Mouse (Mus musculus): ENCODE results near the gene Timm23. TPM values are rescaled to one million over a fixed set of nuclear protein-coding genes. Genes with fewer than 3 reads are reported as not detected.
A peak's percentile ranks its signal among the peaks of the same experiment; 100 is the strongest.

The Timm23 gene
- total RNA-seq, 2 experiments from 2014 or later, result 35.0 to 50.3 TPM

DNA sequence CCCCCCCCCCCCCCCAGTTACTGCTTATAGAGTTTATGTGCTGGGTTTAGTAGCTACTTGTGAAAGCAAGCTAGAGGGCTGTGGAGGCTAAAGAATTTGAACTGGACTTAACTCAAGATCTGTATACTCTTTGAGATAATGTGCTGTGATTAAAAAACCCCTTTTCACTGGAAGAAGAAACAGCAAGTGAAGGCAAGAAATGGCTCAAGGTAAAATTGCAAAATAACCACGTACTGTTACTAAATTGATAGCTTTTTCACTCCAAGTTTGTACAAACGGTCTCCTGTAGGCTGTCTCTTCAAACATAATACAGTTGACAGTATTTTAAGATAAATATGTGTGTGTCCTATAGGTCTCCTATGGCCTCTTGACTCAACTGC, 35.6 kb downstream of the Timm23 start:
- no peak for ATAC-seq (replicated peaks; ENCODE audit: low FRiP score, poor library complexity, severe bottlenecking)

DNA sequence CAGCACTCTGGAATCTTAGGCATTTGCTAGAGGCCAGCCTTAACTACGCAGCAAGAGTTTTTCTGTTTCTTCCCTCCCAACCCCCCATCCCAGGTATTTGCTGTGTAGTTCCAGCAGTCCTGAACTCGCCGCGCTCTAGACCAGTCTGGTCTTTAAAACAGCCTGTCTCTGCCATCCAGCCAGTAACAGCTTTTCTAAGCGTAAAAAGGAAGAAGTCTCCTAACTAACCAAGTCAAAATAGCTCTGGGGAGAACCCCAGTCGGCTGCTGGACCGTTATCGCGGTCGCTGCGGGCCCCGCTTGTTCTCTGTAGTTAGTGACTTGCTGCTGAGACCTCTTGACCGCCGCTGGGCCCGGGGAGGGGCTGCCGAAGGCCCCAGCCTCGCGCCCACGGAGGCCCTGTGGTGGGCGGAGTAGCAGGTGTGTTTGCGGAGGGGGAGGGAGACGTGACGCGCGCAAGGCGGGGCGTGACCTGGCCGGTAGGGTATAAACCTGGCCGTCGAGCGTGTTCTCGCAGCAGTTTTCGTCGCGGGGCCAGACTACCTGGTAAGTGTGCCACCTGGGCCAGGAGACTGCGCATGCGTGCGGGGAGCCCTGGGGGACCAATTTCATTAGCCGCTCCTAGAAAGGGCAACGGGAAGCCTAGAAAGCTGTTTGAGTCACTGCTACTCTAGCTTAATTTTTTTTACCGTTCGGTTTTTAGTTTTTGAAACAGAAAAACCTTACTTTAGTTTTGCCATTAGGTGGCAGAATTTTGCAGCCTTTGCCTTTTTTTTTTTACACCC, 36.2 kb downstream of the Timm23 start:
- ATAC-seq (replicated peaks; ENCODE audit: low FRiP score, poor library complexity, severe bottlenecking), result peak; percentile 73

DNA sequence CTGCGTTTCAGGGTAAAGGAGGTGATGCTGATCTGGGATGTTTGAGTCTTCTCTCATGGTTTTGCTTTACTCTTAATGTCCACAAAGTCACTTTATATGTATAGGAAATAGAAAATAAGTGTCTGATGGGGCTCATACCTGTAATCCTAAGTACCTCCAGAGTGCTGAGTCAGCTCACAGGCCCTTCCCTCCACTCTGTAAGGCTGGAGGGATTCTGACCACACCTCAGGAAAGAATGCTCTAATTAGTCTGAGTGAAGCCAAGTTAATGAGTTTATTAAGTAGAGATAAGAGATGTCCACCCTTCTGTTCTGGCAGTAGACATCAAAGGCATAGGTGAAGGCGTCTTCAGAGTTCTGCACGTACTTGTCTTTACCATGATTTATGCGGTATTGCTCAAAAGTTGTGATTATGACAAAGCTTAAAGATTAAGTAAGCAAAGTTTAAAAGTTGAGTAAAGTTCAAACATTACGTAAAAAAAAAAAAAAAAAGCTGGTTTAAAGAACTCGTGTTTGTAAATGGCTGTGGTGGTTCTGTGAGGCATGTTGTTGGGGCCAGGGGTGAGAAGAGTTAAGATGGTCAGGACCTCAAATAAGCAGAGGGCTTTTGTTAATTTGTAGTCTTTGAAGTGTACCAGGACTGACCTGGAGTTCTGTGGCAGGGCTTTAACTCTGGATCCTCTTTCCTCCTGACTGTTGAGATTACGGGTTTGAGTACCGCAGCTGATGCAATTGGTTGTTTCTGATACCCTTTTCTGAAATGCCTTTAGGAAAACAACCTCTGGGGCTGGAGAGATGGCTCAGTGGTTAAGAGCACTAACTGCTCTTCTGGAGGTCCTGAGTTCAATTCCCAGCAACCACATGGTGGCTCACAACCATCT, 37.3 kb downstream of the Timm23 start:
- no peak for ATAC-seq (replicated peaks; ENCODE audit: low FRiP score, poor library complexity, severe bottlenecking)

- no peak for ATAC-seq (replicated peaks; ENCODE audit: low FRiP score, poor library complexity, severe bottlenecking)
Observed at GRCm38 (mm10) chr14:32163203-32163888, 38.4 kb downstream of the Timm23 start.

DNA sequence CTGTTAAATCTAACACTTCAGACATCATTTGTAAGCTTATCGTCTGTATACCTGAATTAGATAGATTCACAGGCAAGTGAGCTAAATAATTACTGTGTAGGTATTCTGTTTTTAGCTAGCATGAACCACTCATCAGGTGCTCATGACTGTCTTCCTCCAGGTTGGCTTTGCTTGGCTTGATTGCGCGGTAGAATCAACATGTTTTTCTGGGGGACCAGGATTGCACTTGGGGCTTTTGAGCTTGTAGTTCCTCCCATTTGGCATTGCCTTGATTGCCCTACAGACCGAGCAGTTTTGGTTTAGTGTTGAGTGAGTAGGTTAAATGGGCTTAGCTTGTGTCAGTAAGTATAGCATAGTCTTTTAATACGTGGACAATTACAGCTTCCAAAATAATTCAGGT, 39.5 kb downstream of the Timm23 start:
- ATAC-seq (replicated peaks; ENCODE audit: low FRiP score, poor library complexity, severe bottlenecking), result no peak

DNA sequence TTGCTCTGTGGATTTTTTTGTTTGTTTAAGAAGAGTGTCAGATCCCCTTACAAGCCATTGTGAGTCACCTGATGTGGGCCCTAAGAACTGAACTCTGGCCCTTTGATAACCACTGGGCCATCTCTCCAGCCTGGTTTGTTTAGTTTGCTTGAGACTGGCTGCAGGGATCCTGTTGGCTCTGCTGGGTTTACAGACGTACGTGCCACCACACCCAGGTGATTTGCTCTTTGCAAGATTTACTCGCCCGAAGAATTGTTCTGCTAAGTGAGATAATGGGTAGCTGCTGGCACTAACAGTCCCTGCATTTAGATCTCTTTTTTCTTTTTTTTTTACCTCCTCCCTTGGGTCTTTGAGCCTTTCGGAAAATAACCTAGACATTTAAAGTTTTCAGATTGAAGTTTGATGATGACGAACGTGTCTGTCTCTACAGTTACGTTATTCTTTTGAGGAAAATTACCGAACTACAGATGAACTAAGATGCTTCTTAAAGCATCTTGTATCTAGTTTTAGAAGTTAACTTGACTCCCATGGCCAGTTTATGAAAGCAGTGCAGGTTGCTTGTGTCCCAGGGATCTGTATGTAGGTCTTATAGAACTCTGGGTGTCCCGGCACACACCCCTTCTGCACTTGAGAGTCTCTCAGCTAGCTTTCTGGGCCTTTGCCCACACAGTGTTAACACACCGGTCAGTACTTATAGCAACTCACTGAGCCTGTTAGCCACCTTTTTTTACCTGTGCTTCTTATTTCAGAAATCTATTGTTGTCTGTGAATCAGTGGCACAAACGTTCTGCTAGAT, 40.4 kb downstream of the Timm23 start:
- ATAC-seq (replicated peaks; ENCODE audit: low FRiP score, poor library complexity, severe bottlenecking), result peak; percentile 17; the same call in 1 of the 2 replicates

GRCm38 (mm10) chr14:32160563-32160962, 41.1 kb downstream of the Timm23 start:
- peak; percentile 3; the same call in 1 of the 2 replicates for ATAC-seq (replicated peaks; ENCODE audit: low FRiP score, poor library complexity, severe bottlenecking)

GRCm38 (mm10) chr14:32159690-32160246, 41.9 kb downstream of the Timm23 start, which contains the start of gene Ncoa4:
Gene Ncoa4, plus strand, starts transcription at chr14:32159865.
- peak; percentile 89 for ATAC-seq (replicated peaks; ENCODE audit: low FRiP score, poor library complexity, severe bottlenecking)

- ATAC-seq (replicated peaks; ENCODE audit: low FRiP score, poor library complexity, severe bottlenecking), result no peak
Observed at GRCm38 (mm10) chr14:32159150-32159670, 42.5 kb downstream of the Timm23 start.

- ATAC-seq (replicated peaks; ENCODE audit: low FRiP score, poor library complexity, severe bottlenecking), result no peak
Observed at GRCm38 (mm10) chr14:32154758-32155157, 46.9 kb downstream of the Timm23 start.

DNA sequence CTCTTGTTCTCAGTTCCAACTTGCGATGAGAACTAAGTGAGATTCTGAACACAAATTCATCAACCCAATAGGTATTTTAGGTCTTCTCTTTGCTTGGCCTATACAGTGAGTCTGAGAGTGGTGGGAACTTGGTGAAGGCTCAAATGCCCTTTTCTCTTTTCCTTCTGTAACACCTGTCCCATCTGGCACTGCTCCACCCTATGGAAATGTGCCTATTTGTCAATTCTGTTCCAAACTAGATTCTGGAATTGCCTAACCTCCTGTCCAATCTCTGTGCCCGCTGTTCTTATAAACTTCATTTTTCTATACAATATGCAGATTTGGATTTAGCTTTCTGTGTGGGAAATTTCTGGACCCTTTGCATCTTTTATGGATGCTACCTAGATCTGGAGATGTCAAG, 48.5 kb downstream of the Timm23 start:
- no peak for ATAC-seq (replicated peaks; ENCODE audit: low FRiP score, poor library complexity, severe bottlenecking)

DNA sequence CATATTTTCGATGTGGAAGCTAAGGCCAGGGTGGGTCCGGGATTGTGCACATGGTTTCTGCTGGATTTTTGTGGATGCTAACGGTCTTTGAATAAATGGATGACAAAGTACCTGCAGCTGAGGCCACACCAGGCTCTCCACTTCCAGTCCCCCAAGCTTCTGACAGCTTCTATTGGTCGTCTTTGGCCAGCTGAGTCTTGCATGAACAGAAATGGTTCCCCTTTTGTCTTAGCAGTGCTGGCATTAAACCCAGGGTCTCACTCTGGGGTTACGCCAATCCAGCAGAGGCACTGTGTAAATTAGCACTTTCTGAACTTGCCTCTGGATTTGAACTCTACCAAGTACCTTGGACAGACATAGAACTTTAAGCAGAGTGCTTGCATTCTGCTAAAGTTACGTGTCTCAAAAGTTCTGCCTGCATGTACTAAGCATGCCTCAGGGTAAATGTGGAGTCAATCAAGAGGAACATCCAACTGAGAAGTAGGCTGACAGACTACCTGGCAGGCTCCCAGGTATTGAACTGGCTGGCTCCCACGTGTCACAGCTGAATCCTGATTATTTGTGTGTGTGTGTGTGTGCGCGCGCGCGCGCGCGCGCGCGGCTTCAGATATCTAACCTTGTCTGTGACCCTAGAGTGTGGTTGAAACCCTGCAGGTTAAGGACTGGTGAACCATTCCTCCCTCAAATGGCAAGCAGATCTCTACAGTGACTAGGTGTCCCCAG, 49.3 kb downstream of the Timm23 start:
- no peak for ATAC-seq (replicated peaks; ENCODE audit: low FRiP score, poor library complexity, severe bottlenecking)

- no peak for ATAC-seq (replicated peaks; ENCODE audit: low FRiP score, poor library complexity, severe bottlenecking)
Observed at GRCm38 (mm10) chr14:32150872-32151271, 50.8 kb downstream of the Timm23 start.

DNA sequence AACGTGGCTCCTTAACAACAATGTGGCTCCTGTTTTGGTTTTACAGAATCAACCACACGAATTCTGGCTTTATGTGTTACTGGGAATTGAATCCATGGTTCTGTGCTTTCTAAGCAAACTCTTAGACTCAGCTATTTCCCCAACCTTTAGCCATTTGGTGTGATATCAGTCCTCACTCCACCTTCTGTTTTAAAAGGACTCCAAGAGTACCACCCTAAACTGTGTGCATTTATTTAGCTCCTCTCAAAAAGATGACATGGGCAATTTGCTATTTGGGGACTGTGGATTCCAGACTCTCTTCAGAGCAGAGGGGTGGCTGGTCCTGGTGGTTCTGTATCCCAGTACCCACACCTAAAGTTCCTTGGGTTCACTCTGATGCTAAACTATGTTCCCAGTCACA, 55.1 kb downstream of the Timm23 start:
- ATAC-seq (replicated peaks; ENCODE audit: low FRiP score, poor library complexity, severe bottlenecking), result peak; percentile 49

GRCm38 (mm10) chr14:32145809-32146511, 55.7 kb downstream of the Timm23 start:
- ATAC-seq (replicated peaks; ENCODE audit: low FRiP score, poor library complexity, severe bottlenecking), result peak; percentile 93

DNA sequence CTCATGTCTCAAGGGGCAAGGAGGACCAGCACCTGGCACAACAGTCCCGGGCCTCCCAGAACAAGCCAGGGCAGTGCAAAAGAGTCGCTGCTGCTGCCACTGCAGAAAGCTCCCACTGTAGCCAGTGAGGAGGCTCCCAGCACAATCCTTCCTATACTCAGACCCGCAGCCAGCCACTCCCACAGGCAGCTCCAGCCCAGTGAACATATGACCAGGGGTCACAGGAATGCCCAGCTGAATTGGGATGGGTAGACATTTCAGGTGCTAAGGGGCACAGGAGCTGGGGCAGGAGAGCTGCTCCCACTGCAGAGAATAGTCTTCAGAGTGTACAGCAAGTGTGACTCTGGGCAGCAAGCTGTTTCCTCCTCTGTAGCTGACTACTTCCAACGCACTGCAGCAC, 56.3 kb downstream of the Timm23 start:
- peak; percentile 66 for ATAC-seq (replicated peaks; ENCODE audit: low FRiP score, poor library complexity, severe bottlenecking)

GRCm38 (mm10) chr14:32144734-32145133, 57.0 kb downstream of the Timm23 start:
- ATAC-seq (replicated peaks; ENCODE audit: low FRiP score, poor library complexity, severe bottlenecking), result no peak

GRCm38 (mm10) chr14:32141723-32142122, 60.0 kb downstream of the Timm23 start, which contains the start of gene Msmb:
Gene Msmb, plus strand, starts transcription at chr14:32142023.
- no peak for ATAC-seq (replicated peaks; ENCODE audit: low FRiP score, poor library complexity, severe bottlenecking)

Measured in erythroid progenitor cell, adult 5-6 weeks (primary cell).